Mouse (Mus musculus): ENCODE results near the gene Mical3. TPM values are rescaled to one million over a fixed set of nuclear protein-coding genes. Genes with fewer than 3 reads are reported as not detected.

Gene Mical3
- polyA plus RNA-seq, 1 experiment = 67.4 TPM

- H3K27ac ChIP-seq (ENCODE audit: insufficient read depth, low read length) = no peak overlapping the region
- TF ChIP-seq CTCF (IDR thresholded peaks at IDR 0.05; ENCODE audit: extremely low read depth, insufficient read depth, low read length) (no peak), POLR2A (IDR thresholded peaks at IDR 0.05; ENCODE audit: extremely low read depth, insufficient read depth, low read length) (no peak)
- H3K4me1 ChIP-seq (ENCODE audit: control insufficient read depth, insufficient read depth, low read length) = peaks cover 8% of the 10 kb centered on the region; the same call in 1 of the 2 replicates
- H3K4me3 ChIP-seq (ENCODE audit: insufficient read depth, low read length) = no peak overlapping the region
Observed at GRCm38 (mm10) chr6:121078175-121078574, 52.6 kb downstream of the Mical3 start.

- Histone ChIP-seq H3K4me3 (ENCODE audit: insufficient read depth, low read length) (no peak overlapping the region), H3K27ac (ENCODE audit: insufficient read depth, low read length) (no peak overlapping the region), H3K4me1 (ENCODE audit: control insufficient read depth, insufficient read depth, low read length) (peaks cover 9% of the 10 kb centered on the region; the same call in 1 of the 2 replicates)
- TF ChIP-seq CTCF (IDR thresholded peaks at IDR 0.05; ENCODE audit: extremely low read depth, insufficient read depth, low read length) (no peak), POLR2A (IDR thresholded peaks at IDR 0.05; ENCODE audit: extremely low read depth, insufficient read depth, low read length) (no peak)
Observed at GRCm38 (mm10) chr6:121076929-121077566, 53.8 kb downstream of the Mical3 start.

- peaks cover 10% of the 10 kb centered on the region; the same call in 1 of the 2 replicates for H3K4me1 ChIP-seq (ENCODE audit: control insufficient read depth, insufficient read depth, low read length)
Observed at GRCm38 (mm10) chr6:121075763-121076162, 55.0 kb downstream of the Mical3 start.

GRCm38 (mm10) chr6:121073312-121073711 lies 57.5 kb downstream of the Mical3 start:
- no peak overlapping the region for H3K27ac ChIP-seq (ENCODE audit: insufficient read depth, low read length)
- H3K4me3 ChIP-seq (ENCODE audit: insufficient read depth, low read length) = no peak overlapping the region
- peaks cover 16% of the 10 kb centered on the region for H3K4me1 ChIP-seq (ENCODE audit: control insufficient read depth, insufficient read depth, low read length)
- no peak for TF ChIP-seq POLR2A (IDR thresholded peaks at IDR 0.05; ENCODE audit: extremely low read depth, insufficient read depth, low read length)
- no peak for TF ChIP-seq CTCF (IDR thresholded peaks at IDR 0.05; ENCODE audit: extremely low read depth, insufficient read depth, low read length)

More at GRCm38 (mm10) chr6:121075763-121076162, 55.0 kb downstream of the Mical3 start:
- no peak overlapping the region for H3K4me3 ChIP-seq (ENCODE audit: insufficient read depth, low read length)
- no peak overlapping the region for H3K27ac ChIP-seq (ENCODE audit: insufficient read depth, low read length)
- TF ChIP-seq POLR2A (IDR thresholded peaks at IDR 0.05; ENCODE audit: extremely low read depth, insufficient read depth, low read length) (no peak), CTCF (IDR thresholded peaks at IDR 0.05; ENCODE audit: extremely low read depth, insufficient read depth, low read length) (no peak)

GRCm38 (mm10) chr6:121072615-121073014 lies 58.2 kb downstream of the Mical3 start:
- H3K4me1 ChIP-seq (ENCODE audit: control insufficient read depth, insufficient read depth, low read length) = peaks cover 20% of the 10 kb centered on the region
- TF ChIP-seq CTCF (IDR thresholded peaks at IDR 0.05; ENCODE audit: extremely low read depth, insufficient read depth, low read length) = no peak
- no peak overlapping the region for H3K27ac ChIP-seq (ENCODE audit: insufficient read depth, low read length)
- no peak overlapping the region for H3K4me3 ChIP-seq (ENCODE audit: insufficient read depth, low read length)

GRCm38 (mm10) chr6:121070584-121071230 lies 60.1 kb downstream of the Mical3 start:
- Histone ChIP-seq H3K27ac (ENCODE audit: insufficient read depth, low read length) (no peak overlapping the region), H3K4me3 (ENCODE audit: insufficient read depth, low read length) (no peak overlapping the region), H3K4me1 (ENCODE audit: control insufficient read depth, insufficient read depth, low read length) (peaks cover 25% of the 10 kb centered on the region)
- no peak for TF ChIP-seq POLR2A (IDR thresholded peaks at IDR 0.05; ENCODE audit: extremely low read depth, insufficient read depth, low read length)
- no peak for TF ChIP-seq CTCF (IDR thresholded peaks at IDR 0.05; ENCODE audit: extremely low read depth, insufficient read depth, low read length)

GRCm38 (mm10) chr6:121069156-121069555 lies 61.6 kb downstream of the Mical3 start:
- peaks cover 25% of the 10 kb centered on the region for H3K4me1 ChIP-seq (ENCODE audit: control insufficient read depth, insufficient read depth, low read length)
- no peak for TF ChIP-seq POLR2A (IDR thresholded peaks at IDR 0.05; ENCODE audit: extremely low read depth, insufficient read depth, low read length)
- TF ChIP-seq CTCF (IDR thresholded peaks at IDR 0.05; ENCODE audit: extremely low read depth, insufficient read depth, low read length) = no peak
- H3K4me3 ChIP-seq (ENCODE audit: insufficient read depth, low read length) = no peak overlapping the region
- no peak overlapping the region for H3K27ac ChIP-seq (ENCODE audit: insufficient read depth, low read length)

GRCm38 (mm10) chr6:121068087-121068464 lies 62.7 kb downstream of the Mical3 start:
- no peak for TF ChIP-seq POLR2A (IDR thresholded peaks at IDR 0.05; ENCODE audit: extremely low read depth, insufficient read depth, low read length)
- no peak for TF ChIP-seq CTCF (IDR thresholded peaks at IDR 0.05; ENCODE audit: extremely low read depth, insufficient read depth, low read length)
- H3K27ac ChIP-seq (ENCODE audit: insufficient read depth, low read length) = no peak overlapping the region
- H3K4me3 ChIP-seq (ENCODE audit: insufficient read depth, low read length) = no peak overlapping the region
- peaks cover 21% of the 10 kb centered on the region for H3K4me1 ChIP-seq (ENCODE audit: control insufficient read depth, insufficient read depth, low read length)

- Histone ChIP-seq H3K4me3 (ENCODE audit: insufficient read depth, low read length) (no peak overlapping the region), H3K4me1 (ENCODE audit: control insufficient read depth, insufficient read depth, low read length) (peaks cover 21% of the 10 kb centered on the region), H3K27ac (ENCODE audit: insufficient read depth, low read length) (no peak overlapping the region)
- TF ChIP-seq POLR2A (IDR thresholded peaks at IDR 0.05; ENCODE audit: extremely low read depth, insufficient read depth, low read length) (no peak), CTCF (IDR thresholded peaks at IDR 0.05; ENCODE audit: extremely low read depth, insufficient read depth, low read length) (no peak)
Observed at GRCm38 (mm10) chr6:121067426-121068086, 63.2 kb downstream of the Mical3 start.

All from cortical plate, adult 2 months (tissue).